Mouse (Mus musculus) CH12.LX (cell line): ENCODE results near the gene Selenow. TPM values are rescaled to one million over a fixed set of nuclear protein-coding genes. Genes with fewer than 3 reads are reported as not detected.

Source experiments
- DNase-seq: peaks from one replicate; pipeline ENCODE4 v3.0.0-alpha.2; 2013; ENCODE audit errors: extremely low read depth
- H3K27ac ChIP-seq: 2 replicates; pipeline ENCODE4 v1.5.1; 2012; ENCODE audit warnings: low read depth, mild to moderate bottlenecking, control low read depth, moderate library complexity; ENCODE audit not compliant: insufficient read depth
- H3K27me3 ChIP-seq: replicated peaks from 2 replicates; pipeline ENCODE3; 2012; ENCODE audit warnings: inconsistent platforms
- H3K36me3 ChIP-seq, 2 experiments: replicated peaks in 1 of 2; 2 replicates each; pipeline versions ENCODE3 to v1.6.1; 2012; ENCODE audit warnings: inconsistent platforms in 1 of 2, low read length in 1 of 2, mild to moderate bottlenecking in 1 of 2, mixed read lengths in 1 of 2, moderate library complexity in 1 of 2; ENCODE audit not compliant: control insufficient read depth in 1 of 2, insufficient read depth in 1 of 2
- H3K4me1 ChIP-seq, 2 experiments: 2 replicates each; pipeline ENCODE4 v1.6.1; 2012; ENCODE audit warnings: inconsistent platforms in 1 of 2, moderate library complexity in 1 of 2; ENCODE audit not compliant: insufficient read depth in 2 of 2, control insufficient read depth in 1 of 2
- H3K4me2 ChIP-seq: 2 replicates; pipeline ENCODE4 v1.6.1; 2012; ENCODE audit warnings: low read depth, mild to moderate bottlenecking, control low read depth; ENCODE audit not compliant: poor library complexity, insufficient read depth, severe bottlenecking
- H3K4me3 ChIP-seq, 3 experiments: fragments of 150-350 bp in 1 of 3; sonication (generic) in 1 of 3; replicated peaks in 1 of 3; 2 replicates each; pipeline versions ENCODE3 to v1.5.1; 2011 to 2012; ENCODE audit warnings: low read depth in 2 of 3, low read length in 2 of 3, mild to moderate bottlenecking in 2 of 3, moderate library complexity in 2 of 3, control low read depth in 1 of 3, improper control_type of control experiment in 1 of 3, inconsistent platforms in 1 of 3, mixed read lengths in 1 of 3; ENCODE audit not compliant: poor library complexity in 1 of 3
- H3K79me2 ChIP-seq: replicated peaks from 2 replicates; pipeline ENCODE4 v1.6.1; 2012; ENCODE audit warnings: mild to moderate bottlenecking, moderate library complexity; ENCODE audit not compliant: control insufficient read depth, poor library complexity, insufficient read depth, severe bottlenecking; ENCODE audit errors: extremely low read depth
- H3K9ac ChIP-seq: 2 replicates; pipeline ENCODE4 v1.6.1; 2012; ENCODE audit warnings: low read depth, mild to moderate bottlenecking, control low read depth, moderate library complexity; ENCODE audit not compliant: insufficient read depth
- H3K9me3 ChIP-seq: replicated peaks from 2 replicates; pipeline ENCODE3; 2012; ENCODE audit warnings: low read length, inconsistent platforms, mixed read lengths
- BHLHE40 ChIP-seq: IDR thresholded peaks from 2 replicates; pipeline ENCODE4 v1.6.1; 2011; ENCODE audit warnings: mild to moderate bottlenecking, low read depth, low read length, improper control_type of control experiment
- CTCF ChIP-seq, 2 experiments: IDR thresholded peaks in 1 of 2; conservative IDR thresholded peaks in 1 of 2; 2 replicates each; pipeline ENCODE4 v1.5.1; 2011 to 2012; ENCODE audit warnings: low read depth in 2 of 2, low read length in 2 of 2, improper control_type of control experiment in 1 of 2, inconsistent platforms in 1 of 2, mild to moderate bottlenecking in 1 of 2, moderate library complexity in 1 of 2
- ELF1 ChIP-seq: IDR thresholded peaks from 2 replicates; pipeline ENCODE4 v1.6.1; 2014; ENCODE audit warnings: low read depth, mild to moderate bottlenecking, inconsistent platforms, low read length, improper control_type of control experiment
- EP300 ChIP-seq: IDR thresholded peaks from 2 replicates; pipeline ENCODE4 v1.6.1; 2011; ENCODE audit warnings: low read length, improper control_type of control experiment
- ETS1 ChIP-seq: conservative IDR thresholded peaks from 2 replicates; pipeline ENCODE4 v1.6.1; 2012; ENCODE audit warnings: low read depth, mild to moderate bottlenecking, inconsistent platforms, low read length, improper control_type of control experiment, moderate library complexity
- HCFC1 ChIP-seq: IDR thresholded peaks from 2 replicates; pipeline ENCODE4 v1.6.1; 2012; ENCODE audit warnings: low read depth, mild to moderate bottlenecking, inconsistent platforms, low read length, improper control_type of control experiment
- IRF4 ChIP-seq: IDR thresholded peaks from 2 replicates; pipeline ENCODE4 v1.6.1; 2014; ENCODE audit warnings: low read depth, mild to moderate bottlenecking, inconsistent platforms, low read length, improper control_type of control experiment
- JUN ChIP-seq: IDR thresholded peaks from 2 replicates; pipeline ENCODE4 v1.6.1; 2011; ENCODE audit warnings: low read depth, mild to moderate bottlenecking, low read length, improper control_type of control experiment, moderate library complexity; ENCODE audit not compliant: insufficient read depth
- JUND ChIP-seq: conservative IDR thresholded peaks from 2 replicates; pipeline ENCODE4 v1.6.1; 2011; ENCODE audit warnings: low read depth, low read length, improper control_type of control experiment
- MAFK ChIP-seq: IDR thresholded peaks from 2 replicates; pipeline ENCODE4 v1.6.1; 2011; ENCODE audit warnings: low read length, improper control_type of control experiment; ENCODE audit not compliant: insufficient replicate concordance
- MAX ChIP-seq: IDR thresholded peaks from 2 replicates; pipeline ENCODE4 v1.6.1; 2011; ENCODE audit warnings: low read length, improper control_type of control experiment
- MAZ ChIP-seq: IDR thresholded peaks from 2 replicates; pipeline ENCODE4 v1.6.1; 2012; ENCODE audit warnings: low read depth, mild to moderate bottlenecking, inconsistent platforms, low read length, improper control_type of control experiment, moderate library complexity
- MEF2A ChIP-seq: IDR thresholded peaks from 2 replicates; pipeline ENCODE4 v1.6.1; 2014; ENCODE audit warnings: low read depth, mild to moderate bottlenecking, inconsistent platforms, low read length, improper control_type of control experiment, borderline replicate concordance
- MXI1 ChIP-seq: IDR thresholded peaks from 2 replicates; pipeline ENCODE4 v1.6.1; 2011; ENCODE audit warnings: mild to moderate bottlenecking, low read depth, low read length, improper control_type of control experiment
- MYC ChIP-seq: IDR thresholded peaks from 2 replicates; pipeline ENCODE4 v1.6.1; 2011; ENCODE audit warnings: low read depth, mild to moderate bottlenecking, improper control_type of control experiment, low read length
- NELFE ChIP-seq: IDR thresholded peaks from 2 replicates; pipeline ENCODE4 v1.6.1; 2011; ENCODE audit warnings: low read depth, low read length, improper control_type of control experiment
- NRF1 ChIP-seq: IDR thresholded peaks from 2 replicates; pipeline ENCODE4 v1.6.1; 2014; ENCODE audit warnings: low read depth, mild to moderate bottlenecking, inconsistent platforms, low read length, improper control_type of control experiment, moderate library complexity
- PAX5 ChIP-seq: IDR thresholded peaks from 2 replicates; pipeline ENCODE4 v1.6.1; 2012; ENCODE audit warnings: low read length, inconsistent platforms, mixed read lengths
- POLR2A ChIP-seq: IDR thresholded peaks from 2 replicates; pipeline ENCODE4 v1.6.1; 2011; ENCODE audit warnings: low read depth, mild to moderate bottlenecking, improper control_type of control experiment, low read length
- SIN3A ChIP-seq: IDR thresholded peaks from 2 replicates; pipeline ENCODE4 v1.6.1; 2012; ENCODE audit warnings: low read length, improper control_type of control experiment, inconsistent platforms
- SMC3 ChIP-seq: IDR thresholded peaks from 2 replicates; pipeline ENCODE4 v1.6.1; 2011; ENCODE audit warnings: low read depth, low read length, improper control_type of control experiment
- TCF12 ChIP-seq: IDR thresholded peaks from 2 replicates; pipeline ENCODE4 v1.6.1; 2014; ENCODE audit warnings: low read depth, mild to moderate bottlenecking, inconsistent platforms, low read length, improper control_type of control experiment
- USF1 ChIP-seq: IDR thresholded peaks from 2 replicates; pipeline ENCODE4 v1.6.1; 2014; ENCODE audit warnings: low read depth, mild to moderate bottlenecking, inconsistent platforms, low read length, improper control_type of control experiment
- USF2 ChIP-seq: conservative IDR thresholded peaks from 2 replicates; pipeline ENCODE4 v1.6.1; 2011; ENCODE audit warnings: low read depth, low read length, improper control_type of control experiment
- ZC3H11A ChIP-seq: IDR thresholded peaks from 2 replicates; pipeline ENCODE4 v1.6.1; 2012; ENCODE audit warnings: low read depth, mild to moderate bottlenecking, inconsistent platforms, low read length, improper control_type of control experiment
- ZKSCAN1 ChIP-seq: IDR thresholded peaks from 2 replicates; pipeline ENCODE4 v1.6.1; 2012; ENCODE audit warnings: low read depth, inconsistent platforms, low read length, improper control_type of control experiment, borderline replicate concordance
- dilution Hi-C: fragments of 300-500 bp; cut with MboI; formaldehyde crosslinking; loops from 2 replicates; pipeline ENCODE4 v1.14.3; 2020; ENCODE audit warnings: low sequenced_read_pairs; ENCODE audit not compliant: extremely low pct_unique_long_range_greater_than_20kb, extremely low pct_ligation_motif_present
- in situ Hi-C: fragments of 300-500 bp; cut with MboI; formaldehyde crosslinking; loops from 3 replicates; pipeline ENCODE4 v1.14.3; 2019; ENCODE audit warnings: low sequenced_read_pairs, low pct_ligation_motif_present, low pct_unique_long_range_greater_than_20kb, mixed read lengths
- polyA plus RNA-seq: library from polyadenylated mRNA; unstranded; fragments of >175 nt; gene quantifications from 2 replicates; pipeline ENCODE4 v1.2.1, GENCODE M21; 2012; ENCODE audit warnings: low read depth; ENCODE audit not compliant: insufficient read length
- total RNA-seq, 2 experiments: library from RNA; depleted of rRNA; stranded (reverse); fragments of 300-350 nt in 1 of 2; fragments of >200 nt in 1 of 2; gene quantifications; 2 replicates each; pipeline ENCODE4 v1.2.3; 2012 to 2014

The Selenow gene
- total and polyA plus RNA-seq, 3 experiments = 44.9 to 257 (median 65.2) TPM

DNA sequence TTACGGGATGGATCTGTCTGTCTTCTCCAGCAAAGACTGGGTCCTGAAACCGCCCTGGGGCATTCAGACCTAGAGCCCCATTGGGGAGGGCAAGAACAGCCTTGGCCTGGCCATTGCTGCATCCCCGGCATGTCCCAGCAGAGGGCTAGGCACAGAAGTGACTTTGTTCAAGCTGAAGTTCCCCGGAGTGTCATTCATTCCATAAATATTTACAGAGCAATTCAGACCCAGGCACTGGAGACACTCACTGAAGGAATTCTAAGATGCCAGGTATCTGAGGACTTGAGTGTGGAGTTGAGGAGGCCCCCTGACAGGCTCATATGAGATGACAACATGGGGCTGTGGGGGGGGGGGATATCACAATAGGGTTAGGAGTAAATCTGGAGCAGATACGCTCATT lies 33.9 kb upstream of the Selenow start:
- Histone ChIP-seq H3K27ac (no peak overlapping the region), H3K4me2 (no peak overlapping the region), H3K27me3 (no peaks in the 10 kb centered on the region), H3K79me2 (no peaks in the 10 kb centered on the region), H3K9ac (no peak overlapping the region), H3K4me3 (no peak overlapping the region), H3K4me1 (no peaks in the 10 kb centered on the region), H3K9me3 (peaks cover 6% of the 10 kb centered on the region), H3K36me3 (peaks cover 7 to 19% of the 10 kb centered on the region in 2 experiments)
- in situ Hi-C loops = no loop called here
- TF ChIP-seq JUN (no peak), IRF4 (no peak), SIN3A (no peak), JUND (no peak), POLR2A (no peak), ETS1 (no peak), TCF12 (no peak), SMC3 (no peak), MAFK (no peak), USF2 (no peak), USF1 (no peak), EP300 (no peak), ELF1 (no peak)
- dilution Hi-C loops = loop anchor here (25.0 kb wide), 1 partner anchor 206 kb away; no protein-coding TSS in a partner anchor
- DNase-seq = no peak

GRCm38 (mm10) chr7:15955509-15955908 lies 33.3 kb upstream of the Selenow start:
- in situ Hi-C loops (no loop called here), dilution Hi-C loops (loop anchor here (25.0 kb wide), 1 partner anchor 207 kb away; no protein-coding TSS in a partner anchor)
- H3K79me2 ChIP-seq = no peaks in the 10 kb centered on the region
- no peaks in the 10 kb centered on the region for H3K4me1 ChIP-seq
- H3K36me3 ChIP-seq = peaks cover 9 to 20% of the 10 kb centered on the region in 2 experiments
- H3K4me2 ChIP-seq = no peak overlapping the region
- no peak overlapping the region for H3K4me3 ChIP-seq
- no peaks in the 10 kb centered on the region for H3K27me3 ChIP-seq
- no peak for DNase-seq
- TF ChIP-seq MYC = no peak
- TF ChIP-seq NELFE = no peak
- no peak for TF ChIP-seq PAX5
- no peak for TF ChIP-seq POLR2A
- no peak for TF ChIP-seq ZKSCAN1
- TF ChIP-seq TCF12 = no peak
- TF ChIP-seq CTCF (conservative IDR thresholded peaks at IDR 0.05 in 1 of 2, IDR thresholded peaks at IDR 0.05 in 1 of 2; ENCODE audit: low read depth in 2 of 2, low read length in 2 of 2) = no peak
- no peak for TF ChIP-seq MEF2A
- no peak for TF ChIP-seq MAX
- TF ChIP-seq HCFC1 = no peak
- TF ChIP-seq MXI1 = no peak
- no peak for TF ChIP-seq MAZ
- TF ChIP-seq ELF1 = no peak
- TF ChIP-seq NRF1 = no peak
- no peak for TF ChIP-seq USF2
- no peak for TF ChIP-seq ZC3H11A
- TF ChIP-seq BHLHE40 = no peak
- no peak overlapping the region for H3K27ac ChIP-seq
- peaks cover 6% of the 10 kb centered on the region for H3K9me3 ChIP-seq
- H3K9ac ChIP-seq = no peak overlapping the region
